Mouse (Mus musculus) midbrain, embryonic 16.5 days (tissue): ENCODE data around the gene Med27. TPM values are rescaled to one million over a fixed set of nuclear protein-coding genes. Genes with fewer than 3 reads are reported as not detected.

Experiments
- ATAC-seq: fragments of 200-750 bp; cut with Nextera tagmentation; 2 replicates; pipeline ENCODE4 v1.8.0; 2017; ENCODE audit warnings: moderate TSS enrichment
- H3K27ac ChIP-seq: fragments of 300-500 bp; sonication (generic); 2 replicates; pipeline ENCODE4 v1.5.1; 2014; ENCODE audit warnings: mild to moderate bottlenecking, low read length, mixed read lengths
- H3K27me3 ChIP-seq: fragments of 300-500 bp; sonication (generic); 2 replicates; pipeline ENCODE4 v1.6.1; 2014; ENCODE audit warnings: low read depth, low read length, mixed read lengths; ENCODE audit not compliant: control insufficient read depth, insufficient read depth
- H3K36me3 ChIP-seq: fragments of 300-500 bp; sonication (generic); 2 replicates; pipeline ENCODE4 v1.6.1; 2014; ENCODE audit warnings: mild to moderate bottlenecking, low read length, moderate library complexity, mixed read lengths; ENCODE audit not compliant: control insufficient read depth, insufficient read depth
- H3K4me1 ChIP-seq: fragments of 300-500 bp; sonication (generic); 2 replicates; pipeline ENCODE4 v1.6.1; 2014; ENCODE audit warnings: mild to moderate bottlenecking, low read length, mixed read lengths; ENCODE audit not compliant: control insufficient read depth, insufficient read depth
- H3K4me2 ChIP-seq: fragments of 300-500 bp; sonication (generic); 2 replicates; pipeline ENCODE4 v1.6.1; 2014; ENCODE audit warnings: mild to moderate bottlenecking, low read length, mixed read lengths
- H3K4me3 ChIP-seq: fragments of 300-500 bp; sonication (generic); 2 replicates; pipeline ENCODE4 v1.5.1; 2014; ENCODE audit warnings: low read depth, mild to moderate bottlenecking, low read length, moderate library complexity, mixed read lengths
- H3K9ac ChIP-seq: fragments of 300-500 bp; sonication (generic); 2 replicates; pipeline ENCODE4 v1.6.1; 2014; ENCODE audit warnings: low read depth, low read length, mixed read lengths
- H3K9me3 ChIP-seq: fragments of 300-500 bp; sonication (generic); replicated peaks from 2 replicates; pipeline ENCODE4 v1.6.1; 2014; ENCODE audit warnings: mild to moderate bottlenecking, low read length, mixed read lengths; ENCODE audit not compliant: control insufficient read depth, poor library complexity, severe bottlenecking
- WGBS: fragments of 180-500 bp; shearing (Covaris S2); extraction: QIAGEN DNeasy Blood & Tissue Kit; methylation state at CpG from one replicate; pipeline ENCODE4 v1.1.7; 2014; 5-methylcytosine and 5-hydroxymethylcytosine counted together
- polyA plus RNA-seq: library from polyadenylated mRNA; unstranded; fragments of >200 nt; fragmentation: Nextera tagmentation; extraction: Ambion mirVana; gene quantifications from 2 replicates; pipeline ENCODE4 v1.2.1, GENCODE M21; 2015

The Med27 gene
- polyA plus RNA-seq, 1 experiment from 2014 or later: 70.6 TPM

DNA sequence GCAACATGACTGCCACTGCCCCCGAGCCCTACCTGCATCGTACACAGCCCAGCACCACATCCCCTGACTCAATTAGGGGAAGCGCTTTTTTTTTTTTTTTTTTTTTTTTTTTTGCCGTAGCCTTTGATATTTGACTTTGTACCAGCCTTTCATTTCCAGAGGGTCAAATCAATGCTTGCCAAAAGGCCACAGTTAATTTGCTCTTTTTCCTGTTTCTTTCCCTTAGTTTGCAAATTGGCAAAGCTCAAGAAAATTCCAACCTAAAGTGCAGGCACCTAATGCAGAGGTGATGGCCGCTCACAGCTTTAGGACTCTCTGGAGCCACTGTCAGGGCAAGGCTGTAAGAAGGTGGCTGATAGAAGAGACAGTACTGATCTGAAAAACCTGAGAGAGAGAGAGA is 186.3 kb downstream of the Med27 start:
- H3K9me3 ChIP-seq: no peaks in the 10 kb centered on the region
- H3K36me3 ChIP-seq: no peaks in the 10 kb centered on the region
- no peak overlapping the region for H3K9ac ChIP-seq
- no peaks in the 10 kb centered on the region for H3K4me1 ChIP-seq
- ATAC-seq: no peak
- H3K27me3 ChIP-seq: no peaks in the 10 kb centered on the region
- WGBS: 89% methylated on average over 5 of the region's 5 CpGs
- H3K4me3 ChIP-seq: no peak overlapping the region
- H3K4me2 ChIP-seq: no peak overlapping the region
- no peak overlapping the region for H3K27ac ChIP-seq

DNA sequence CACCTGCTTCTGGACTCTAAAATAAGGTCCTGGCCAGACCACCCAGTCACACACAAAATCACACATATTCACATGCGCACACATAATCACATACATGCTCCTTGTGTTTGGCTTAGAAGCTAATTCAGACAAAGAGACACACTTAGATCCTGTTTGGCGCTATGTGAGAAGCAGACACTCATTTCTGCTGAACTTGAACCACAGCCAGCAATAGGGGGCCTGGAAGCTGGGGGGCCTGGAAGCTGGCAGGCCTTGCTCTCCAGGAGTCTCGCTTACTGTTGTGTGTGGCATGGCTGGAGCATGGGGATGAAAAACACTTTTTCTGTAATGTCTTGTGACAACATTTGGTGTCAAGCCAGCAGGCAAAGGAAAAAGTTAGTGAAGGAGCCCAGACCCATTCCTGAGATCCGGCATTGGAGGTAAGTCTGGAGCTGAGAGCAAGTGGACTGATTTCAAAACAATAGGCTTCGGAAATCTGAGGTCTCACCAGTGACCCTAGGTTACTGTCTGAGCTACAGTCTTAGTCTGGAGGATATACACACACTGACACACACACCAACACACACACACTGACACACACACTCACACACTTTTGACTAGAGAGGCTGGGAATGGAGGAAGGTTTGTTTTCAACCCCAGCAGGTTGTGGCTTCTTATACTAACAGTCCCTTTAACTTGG is 189.1 kb downstream of the Med27 start:
- H3K9me3 ChIP-seq: no peaks in the 10 kb centered on the region
- H3K4me3 ChIP-seq: no peak overlapping the region
- H3K9ac ChIP-seq: no peak overlapping the region
- 67% methylated on average over 5 of the region's 5 CpGs for WGBS
- no peak overlapping the region for H3K27ac ChIP-seq
- ATAC-seq: no peak
- H3K4me2 ChIP-seq: no peak overlapping the region
- H3K4me1 ChIP-seq: no peaks in the 10 kb centered on the region
- no peaks in the 10 kb centered on the region; the same call in 1 of the 2 replicates for H3K27me3 ChIP-seq
- H3K36me3 ChIP-seq: no peaks in the 10 kb centered on the region

DNA sequence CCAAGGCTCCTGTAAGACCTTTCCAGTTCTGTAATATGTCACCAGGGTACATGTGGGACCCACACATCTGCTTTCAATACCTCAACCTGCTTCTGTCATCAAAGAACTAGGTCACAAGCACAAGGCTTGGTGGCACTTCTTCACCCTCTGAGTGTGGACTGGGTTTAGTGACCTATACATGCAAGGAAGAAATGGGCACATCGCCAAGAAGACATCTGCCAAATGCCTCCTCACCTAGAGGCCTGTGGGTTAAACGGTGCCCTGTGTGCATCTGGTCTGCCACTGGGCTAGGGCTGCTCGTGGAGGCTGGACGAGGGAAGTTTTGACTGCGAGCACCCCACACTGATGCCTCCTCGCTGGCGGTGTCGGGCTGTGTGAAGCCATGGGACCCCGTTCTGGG is 189.9 kb downstream of the Med27 start:
- Histone ChIP-seq H3K27me3 (no peaks in the 10 kb centered on the region; the same call in 1 of the 2 replicates), H3K4me2 (no peak overlapping the region), H3K36me3 (no peaks in the 10 kb centered on the region), H3K9ac (no peak overlapping the region), H3K4me3 (no peak overlapping the region), H3K4me1 (no peaks in the 10 kb centered on the region), H3K9me3 (no peaks in the 10 kb centered on the region), H3K27ac (no peak overlapping the region)
- WGBS: 91% methylated on average over 9 of the region's 9 CpGs
- no peak for ATAC-seq

DNA sequence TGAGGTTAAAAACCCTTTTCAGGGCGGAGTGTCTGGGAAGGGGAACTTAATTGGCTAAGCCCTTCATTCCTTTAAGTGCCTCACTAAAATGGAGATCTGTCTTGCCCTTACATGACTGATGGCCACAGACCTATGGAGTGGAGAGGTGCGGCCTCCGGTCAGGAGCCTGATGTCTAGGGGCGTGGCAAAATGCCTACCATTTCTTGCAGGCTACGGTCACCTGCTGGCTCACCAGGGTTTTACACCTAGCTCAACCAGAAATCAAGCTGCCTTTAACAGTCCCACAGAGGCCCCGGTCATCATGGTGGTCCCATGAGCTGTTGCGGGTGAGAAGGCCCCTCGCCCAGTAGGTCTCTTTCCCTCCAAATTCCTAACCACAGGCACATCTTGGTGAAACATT is 190.7 kb downstream of the Med27 start:
- 83% methylated on average over 8 of the region's 8 CpGs for WGBS
- no peak for ATAC-seq
- no peak overlapping the region for H3K27ac ChIP-seq
- H3K9ac ChIP-seq: no peak overlapping the region
- H3K4me2 ChIP-seq: no peak overlapping the region
- H3K27me3 ChIP-seq: no peaks in the 10 kb centered on the region; the same call in 1 of the 2 replicates
- no peaks in the 10 kb centered on the region for H3K36me3 ChIP-seq
- H3K4me1 ChIP-seq: no peaks in the 10 kb centered on the region
- no peaks in the 10 kb centered on the region for H3K9me3 ChIP-seq
- no peak overlapping the region for H3K4me3 ChIP-seq

DNA sequence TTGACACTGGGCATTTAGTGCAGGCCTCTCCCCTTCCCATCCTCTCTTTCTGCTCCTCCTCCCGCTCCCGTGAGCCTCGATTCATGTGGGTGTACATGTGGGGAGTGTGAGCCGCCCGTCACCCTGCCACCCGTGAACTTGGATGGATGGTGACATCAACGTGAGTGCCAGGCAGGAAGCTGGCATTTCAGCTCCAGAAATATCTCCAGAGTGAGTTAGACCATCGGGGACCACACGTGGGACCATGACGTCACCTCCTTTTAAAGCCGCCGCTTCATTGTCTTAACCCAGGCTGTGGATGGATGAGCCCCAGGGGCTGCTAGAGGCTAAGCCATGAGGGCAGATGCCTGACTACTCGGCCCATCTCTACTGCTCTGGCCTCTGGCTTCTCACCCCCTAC is 195.4 kb downstream of the Med27 start:
- Histone ChIP-seq H3K4me1 (no peaks in the 10 kb centered on the region), H3K27me3 (no peaks in the 10 kb centered on the region; the same call in 1 of the 2 replicates), H3K4me2 (no peak overlapping the region), H3K4me3 (no peak overlapping the region), H3K27ac (no peak overlapping the region), H3K36me3 (no peaks in the 10 kb centered on the region), H3K9me3 (no peaks in the 10 kb centered on the region), H3K9ac (no peak overlapping the region)
- 56% methylated on average over 12 of the region's 13 CpGs for WGBS
- ATAC-seq: no peak

DNA sequence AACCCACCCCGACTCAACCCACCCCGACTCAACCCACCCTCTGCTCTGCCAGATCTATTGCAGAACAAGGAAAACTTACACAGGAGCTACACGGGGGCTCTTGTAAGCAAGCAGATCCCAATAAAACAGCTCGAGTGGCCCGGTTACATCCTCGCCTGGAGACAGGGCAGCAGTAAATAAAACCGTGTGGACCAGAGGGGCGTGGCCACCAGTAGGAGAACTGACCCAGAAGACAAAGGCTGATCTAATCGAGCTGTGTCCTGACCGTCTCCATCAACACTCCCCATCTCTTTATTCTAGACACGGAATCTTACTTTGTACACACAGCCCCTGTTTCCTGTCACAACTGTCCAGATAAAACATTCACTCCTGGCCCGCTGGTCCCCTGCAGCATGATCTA is 200.0 kb downstream of the Med27 start:
- peak overlapping the region; percentile 2; the same call in 1 of the 2 replicates for H3K4me2 ChIP-seq
- no peaks in the 10 kb centered on the region for H3K27me3 ChIP-seq
- H3K9ac ChIP-seq: no peak overlapping the region
- H3K9me3 ChIP-seq: no peaks in the 10 kb centered on the region
- WGBS: 25% methylated on average over 12 of the region's 12 CpGs
- no peak overlapping the region for H3K4me3 ChIP-seq
- no peaks in the 10 kb centered on the region for H3K4me1 ChIP-seq
- H3K36me3 ChIP-seq: no peaks in the 10 kb centered on the region
- no peak overlapping the region for H3K27ac ChIP-seq
- no peak for ATAC-seq

DNA sequence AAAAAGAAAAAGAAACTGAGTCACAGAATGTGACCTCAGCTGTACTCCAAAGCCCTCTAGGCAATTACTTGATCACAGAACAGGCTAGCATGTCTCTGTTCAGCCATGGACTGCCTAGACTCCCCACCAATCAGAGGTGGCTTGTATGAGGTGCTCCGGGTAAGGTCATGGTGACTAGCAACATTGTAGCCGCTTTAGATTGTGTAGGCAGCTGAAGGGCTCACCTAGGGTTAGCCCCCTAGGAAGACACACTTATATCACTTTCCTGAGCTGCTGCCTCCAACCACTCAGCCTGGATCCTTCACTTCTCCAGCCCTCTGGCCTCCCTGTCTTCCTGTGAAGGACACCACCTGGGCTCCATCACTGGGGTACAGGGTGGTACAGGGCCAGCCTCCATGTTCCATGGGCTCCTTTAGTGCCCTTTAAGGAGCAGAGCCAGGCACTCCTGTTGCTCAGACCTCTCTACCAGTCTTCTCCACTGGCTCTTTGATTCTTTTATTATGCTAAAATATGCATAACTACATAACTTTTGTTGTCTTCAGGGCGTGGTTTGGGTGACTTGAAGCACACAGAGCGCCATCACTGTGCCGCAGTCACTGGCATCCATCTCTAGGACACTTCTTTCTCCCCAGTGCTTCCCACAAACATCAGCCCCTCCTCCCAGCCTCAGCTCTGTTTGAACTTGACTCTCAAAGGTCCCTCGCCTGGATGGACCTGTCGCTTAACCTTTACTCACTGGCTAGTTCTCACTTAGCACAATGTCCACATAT is 205.4 kb downstream of the Med27 start:
- Histone ChIP-seq H3K4me1 (no peaks in the 10 kb centered on the region), H3K9ac (no peak overlapping the region), H3K27ac (no peak overlapping the region), H3K4me2 (no peak overlapping the region), H3K27me3 (no peaks in the 10 kb centered on the region), H3K9me3 (no peaks in the 10 kb centered on the region), H3K36me3 (no peaks in the 10 kb centered on the region), H3K4me3 (no peak overlapping the region)
- WGBS: 73% methylated on average over 7 of the region's 7 CpGs
- no peak for ATAC-seq

DNA sequence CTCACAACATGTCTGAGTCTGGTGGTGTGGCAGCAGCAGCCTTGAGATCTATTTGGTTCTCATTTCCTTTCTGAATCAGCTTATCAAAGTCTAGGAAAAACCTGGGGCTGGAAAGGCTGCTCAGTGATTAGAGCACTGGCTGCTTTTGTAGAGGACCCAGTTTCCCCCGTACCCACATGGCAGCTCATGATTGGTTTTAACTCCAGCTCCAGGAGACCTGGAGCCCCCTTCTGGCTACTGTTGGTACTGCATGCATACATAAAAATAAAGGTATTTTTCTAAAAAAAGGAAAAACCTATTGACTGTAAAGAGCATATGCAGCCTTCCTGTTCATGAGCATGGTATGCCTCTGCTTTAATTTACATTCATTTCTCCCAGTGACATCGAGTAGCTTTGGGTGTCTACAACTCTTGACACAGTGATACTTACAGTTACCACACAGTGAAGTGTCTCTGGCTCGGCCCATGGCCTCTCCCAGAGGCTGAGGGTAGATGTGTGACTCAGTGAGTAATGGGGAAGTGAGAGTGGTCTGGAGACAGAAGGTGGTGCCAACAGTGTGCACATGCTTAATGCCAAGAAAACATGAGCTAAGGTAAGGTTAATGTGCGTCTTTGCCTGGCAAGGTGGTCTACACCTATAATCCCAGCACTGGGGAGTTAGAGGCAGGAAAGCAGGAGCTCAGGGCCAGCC is 207.5 kb downstream of the Med27 start:
- 62% methylated on average over 4 of the region's 4 CpGs for WGBS
- ATAC-seq: no peak
- Histone ChIP-seq H3K27ac (no peak overlapping the region), H3K4me1 (no peaks in the 10 kb centered on the region), H3K27me3 (no peaks in the 10 kb centered on the region), H3K4me2 (no peak overlapping the region), H3K4me3 (no peak overlapping the region), H3K9me3 (no peaks in the 10 kb centered on the region), H3K9ac (no peak overlapping the region), H3K36me3 (no peaks in the 10 kb centered on the region)

DNA sequence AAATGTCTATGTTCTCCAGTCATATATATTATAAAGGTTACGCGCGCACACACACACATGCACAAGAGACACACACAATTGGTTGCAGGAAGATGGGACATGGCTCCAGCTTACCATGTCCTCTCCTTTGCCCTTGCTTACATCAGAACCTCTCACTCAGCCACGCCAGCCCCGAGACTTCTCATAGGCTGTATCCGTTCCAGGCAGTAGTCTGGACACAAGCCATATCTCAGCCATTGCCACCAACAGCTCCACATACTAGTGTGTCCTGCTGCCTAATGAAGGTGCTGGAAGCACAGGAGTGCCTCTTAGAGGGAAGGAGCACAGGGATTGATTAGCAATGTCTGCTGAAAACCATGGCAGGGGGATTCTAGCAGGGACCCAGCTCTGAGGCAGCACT is 211.9 kb downstream of the Med27 start:
- Histone ChIP-seq H3K4me2 (no peak overlapping the region), H3K4me1 (no peaks in the 10 kb centered on the region), H3K36me3 (no peaks in the 10 kb centered on the region), H3K27me3 (no peaks in the 10 kb centered on the region), H3K9ac (no peak overlapping the region), H3K27ac (no peak overlapping the region), H3K4me3 (no peak overlapping the region), H3K9me3 (no peaks in the 10 kb centered on the region)
- ATAC-seq: no peak
- 90% methylated on average over 6 of the region's 6 CpGs for WGBS
